Mouse (Mus musculus) splenic B cell, adult 2 months (primary cell): ENCODE data around the gene Supt16.
A peak's percentile ranks its signal among the peaks of the same experiment; 100 is the strongest.

Source experiments
- DNase-seq: peaks from one replicate; pipeline ENCODE4 v3.0.0-alpha.2; 2011; ENCODE audit warnings: low read depth, low spot score
- H3K27me3 ChIP-seq: 2 replicates; pipeline ENCODE4 v1.6.1; 2012; ENCODE audit warnings: mild to moderate bottlenecking, low read length, moderate library complexity, mixed read lengths; ENCODE audit not compliant: control insufficient read depth, poor library complexity, insufficient read depth, severe bottlenecking
- H3K36me3 ChIP-seq: 2 replicates; pipeline ENCODE4 v1.6.1; 2012; ENCODE audit warnings: mild to moderate bottlenecking, low read length, moderate library complexity, mixed read lengths; ENCODE audit not compliant: control insufficient read depth, poor library complexity, insufficient read depth, severe bottlenecking

The Supt16 gene

GRCm38 (mm10) chr14:52120169-52120568 lies 77.0 kb downstream of the Supt16 start:
- no peaks in the 10 kb centered on the region for H3K36me3 ChIP-seq
- no peak for DNase-seq
- no peaks in the 10 kb centered on the region for H3K27me3 ChIP-seq

GRCm38 (mm10) chr14:52118823-52119608 lies 78.2 kb downstream of the Supt16 start:
- peak; percentile 36 for DNase-seq
- no peaks in the 10 kb centered on the region for H3K27me3 ChIP-seq
- H3K36me3 ChIP-seq = no peaks in the 10 kb centered on the region

DNA sequence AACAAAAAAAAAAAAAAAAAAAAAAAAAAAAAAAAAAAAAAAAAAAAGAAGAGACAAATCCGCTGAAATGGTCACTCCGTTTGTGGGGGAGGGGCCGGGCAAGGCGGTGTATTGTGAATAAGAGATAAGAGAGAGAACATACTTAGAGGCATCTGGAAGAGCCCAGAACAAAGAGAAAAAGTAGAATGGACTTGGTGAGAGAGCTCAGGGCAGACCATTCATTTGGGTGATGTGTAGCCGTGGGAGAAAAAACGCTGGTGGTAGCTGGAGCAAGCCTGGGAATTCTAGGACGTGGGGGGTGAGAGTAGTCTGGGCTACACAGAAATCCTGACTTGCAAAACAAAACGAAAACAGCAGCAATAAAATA lies 78.8 kb downstream of the Supt16 start:
- no peaks in the 10 kb centered on the region for H3K27me3 ChIP-seq
- no peak for DNase-seq
- no peaks in the 10 kb centered on the region for H3K36me3 ChIP-seq

GRCm38 (mm10) chr14:52117241-52117640 lies 80.0 kb downstream of the Supt16 start:
- DNase-seq = no peak
- Histone ChIP-seq H3K27me3 (no peaks in the 10 kb centered on the region), H3K36me3 (no peaks in the 10 kb centered on the region)

GRCm38 (mm10) chr14:52114101-52114500 lies 83.1 kb downstream of the Supt16 start:
- no peaks in the 10 kb centered on the region for H3K36me3 ChIP-seq
- no peaks in the 10 kb centered on the region for H3K27me3 ChIP-seq
- DNase-seq = no peak
